Mouse (Mus musculus): ENCODE measurements around the gene Sympk. TPM values are rescaled to one million over a fixed set of nuclear protein-coding genes. Genes with fewer than 3 reads are reported as not detected.
"Not testable (repeated sequence)": the region's sequence is repeated elsewhere in the genome, so short reads cannot be mapped to it uniquely, and the experiment has no call there.

Gene Sympk
- total RNA-seq, 2 experiments from 2014 or later = 56.6 to 59.4 TPM

- peak; percentile 75 for DNase-seq
Observed at GRCm38 (mm10) chr7:19052345-19053135, 28.4 kb downstream of the Sympk start.

DNA sequence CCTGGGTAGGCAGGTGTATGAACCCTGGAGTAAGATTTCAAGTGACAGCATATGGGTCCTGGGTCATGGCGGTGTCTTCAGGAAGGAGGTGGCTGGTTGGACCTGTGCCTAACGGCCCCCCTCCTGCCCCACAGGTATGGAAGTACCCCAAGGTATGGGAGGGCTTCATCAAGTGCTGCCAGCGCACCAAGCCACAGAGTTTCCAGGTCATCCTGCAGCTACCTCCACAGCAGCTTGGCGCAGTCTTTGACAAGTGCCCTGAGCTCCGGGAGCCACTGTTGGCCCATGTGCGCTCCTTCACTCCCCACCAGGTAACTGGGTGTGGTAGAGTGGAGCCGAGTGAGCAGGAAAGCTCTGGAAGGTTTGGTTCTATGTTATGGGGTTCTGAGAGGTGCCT is 29.0 kb downstream of the Sympk start:
- DNase-seq = no peak

DNA sequence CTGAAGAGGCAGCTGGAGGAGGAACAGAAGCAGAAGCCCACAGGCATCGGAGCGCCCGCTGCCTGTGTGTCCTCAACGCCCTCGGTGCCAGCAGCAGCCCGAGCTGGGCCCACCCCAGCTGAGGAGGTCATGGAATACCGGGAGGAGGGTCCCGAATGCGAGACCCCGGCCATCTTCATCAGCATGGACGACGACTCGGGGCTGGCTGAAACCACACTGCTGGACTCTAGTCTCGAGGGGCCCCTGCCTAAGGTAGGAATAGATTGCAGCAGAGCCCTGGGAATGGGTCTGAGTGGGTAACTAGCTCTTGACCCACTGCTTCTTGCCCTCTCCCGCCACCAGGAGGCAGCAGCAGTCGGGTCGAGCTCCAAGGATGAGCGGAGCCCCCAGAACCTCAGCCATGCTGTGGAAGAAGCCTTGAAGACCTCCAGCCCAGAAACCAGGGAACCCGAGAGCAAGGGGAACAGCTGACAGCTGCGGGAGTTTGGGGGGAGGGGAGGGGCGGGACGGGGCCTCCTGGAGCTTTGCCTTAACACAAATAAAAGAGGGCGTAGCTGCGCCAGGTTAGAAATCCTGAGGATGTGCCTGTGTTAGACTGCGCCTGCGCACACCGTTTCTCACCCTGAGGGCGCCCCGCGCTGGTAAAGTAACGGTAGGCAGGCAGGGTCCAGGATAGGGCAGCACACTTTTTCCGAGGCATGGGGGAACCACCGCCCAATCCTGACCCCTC is 30.0 kb downstream of the Sympk start, which contains the start of gene Rsph6a:
TSS of gene Rsph6a (plus strand) at position 644 of the 730 bp plus-strand sequence.
- no peak for DNase-seq

DNA sequence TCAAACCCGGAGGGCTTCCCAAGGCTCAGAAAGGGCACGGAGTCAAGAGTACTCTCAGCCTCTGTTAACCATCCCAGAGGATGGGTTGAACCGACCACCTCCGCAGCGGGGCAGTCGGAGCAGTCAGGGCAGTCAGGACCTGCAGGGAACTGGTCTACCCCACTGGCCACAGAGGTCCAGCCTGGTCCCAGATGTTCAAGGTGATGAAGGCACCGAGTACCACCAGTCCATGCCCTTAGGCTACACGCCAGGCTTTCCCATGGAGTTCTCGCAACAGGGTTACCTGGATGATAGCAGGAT is 30.6 kb downstream of the Sympk start:
- no peak for DNase-seq

DNA sequence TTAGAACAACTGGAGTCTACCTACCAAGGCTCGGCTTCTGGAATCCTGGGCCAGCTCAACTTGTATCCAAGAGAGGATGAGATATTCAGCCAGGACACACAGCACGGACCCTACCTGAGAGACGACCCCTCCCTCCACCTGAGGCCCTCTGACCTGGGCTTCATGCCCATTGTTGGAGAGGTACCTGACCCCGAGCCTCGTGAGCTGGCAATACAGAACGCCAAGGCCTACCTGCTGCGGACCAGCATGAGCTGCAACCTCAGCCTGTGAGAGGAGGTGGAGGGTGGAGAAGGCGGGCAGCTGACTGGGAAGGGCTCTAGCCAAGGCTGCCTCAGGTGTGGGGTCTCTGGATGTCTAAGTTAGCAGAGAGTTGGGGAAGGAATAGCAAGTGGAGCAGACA is 30.9 kb downstream of the Sympk start:
- no peak for DNase-seq

DNA sequence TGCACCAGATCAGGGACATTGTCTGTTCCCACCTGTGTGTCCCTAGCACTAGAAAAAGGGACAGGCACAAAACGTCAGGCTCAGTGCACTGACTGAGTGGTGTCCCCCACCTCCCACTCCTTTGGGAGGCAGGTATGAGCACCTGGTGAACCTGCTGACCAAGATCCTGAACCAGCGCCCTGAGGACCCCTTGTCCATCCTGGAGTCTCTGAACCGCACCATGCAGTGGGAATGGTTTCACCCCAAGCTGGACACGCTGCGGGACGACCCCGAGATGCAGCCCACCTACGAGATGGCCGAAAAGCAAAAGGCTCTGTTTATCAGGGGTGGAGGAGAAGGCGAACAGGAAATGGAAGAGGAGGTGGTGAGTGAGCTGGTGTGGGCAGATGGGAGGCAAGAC is 33.2 kb downstream of the Sympk start:
- no peak for DNase-seq

DNA sequence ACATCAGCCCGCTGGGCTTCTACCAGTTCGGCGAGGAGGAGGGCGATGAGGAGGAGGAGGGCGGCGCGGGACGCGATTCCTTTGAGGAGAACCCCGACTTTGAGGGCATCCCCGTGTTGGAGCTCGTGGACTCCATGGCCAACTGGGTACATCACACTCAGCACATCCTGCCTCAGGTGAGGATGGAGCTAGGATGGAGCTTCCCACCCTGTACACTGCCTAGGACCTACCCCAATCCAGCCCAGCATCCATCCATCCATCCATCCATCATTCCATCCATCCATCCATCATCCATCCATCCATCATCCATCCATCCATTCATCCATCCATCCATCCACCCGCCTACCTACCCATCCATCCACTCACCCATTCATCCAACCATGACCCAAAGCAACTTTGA is 41.7 kb downstream of the Sympk start:
- no peak for DNase-seq

DNA sequence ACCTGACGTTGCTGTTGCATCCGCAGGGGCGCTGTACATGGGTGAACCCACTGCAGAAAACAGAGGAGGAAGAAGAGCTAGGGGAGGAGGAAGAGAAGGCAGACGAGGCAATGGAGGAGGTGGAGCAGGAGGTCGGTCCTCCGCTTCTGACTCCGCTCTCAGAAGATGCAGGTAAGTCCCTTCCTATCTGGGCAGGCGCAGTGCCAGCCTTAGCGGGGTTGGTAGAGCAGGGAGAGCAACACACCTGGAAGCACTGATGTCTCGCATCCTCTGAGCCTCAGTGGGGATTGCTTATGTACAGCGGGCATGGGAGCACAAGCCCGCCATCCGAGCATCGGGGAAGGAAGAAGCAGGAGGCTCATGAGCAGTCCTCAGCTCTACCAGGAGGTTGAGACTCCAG is 42.9 kb downstream of the Sympk start:
- no peak for DNase-seq

DNA sequence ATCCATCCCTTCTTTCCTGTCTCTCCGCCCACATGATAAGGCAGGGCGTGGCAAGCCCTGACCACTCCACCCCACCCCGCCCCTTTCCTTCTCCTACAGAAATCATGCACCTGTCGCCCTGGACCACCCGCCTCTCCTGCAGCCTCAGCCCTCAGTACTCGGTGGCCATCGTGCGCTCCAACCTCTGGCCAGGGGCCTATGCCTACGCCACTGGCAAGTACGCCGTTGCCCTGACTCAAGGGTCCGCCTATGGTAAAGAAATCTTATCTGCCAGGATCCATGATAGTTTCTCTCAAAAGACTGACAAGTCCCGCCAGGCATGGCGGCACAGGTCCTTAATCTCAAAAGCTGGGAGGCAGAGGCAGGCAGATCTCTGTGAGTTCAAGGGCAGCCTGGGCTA is 43.8 kb downstream of the Sympk start:
- DNase-seq = no peak

DNA sequence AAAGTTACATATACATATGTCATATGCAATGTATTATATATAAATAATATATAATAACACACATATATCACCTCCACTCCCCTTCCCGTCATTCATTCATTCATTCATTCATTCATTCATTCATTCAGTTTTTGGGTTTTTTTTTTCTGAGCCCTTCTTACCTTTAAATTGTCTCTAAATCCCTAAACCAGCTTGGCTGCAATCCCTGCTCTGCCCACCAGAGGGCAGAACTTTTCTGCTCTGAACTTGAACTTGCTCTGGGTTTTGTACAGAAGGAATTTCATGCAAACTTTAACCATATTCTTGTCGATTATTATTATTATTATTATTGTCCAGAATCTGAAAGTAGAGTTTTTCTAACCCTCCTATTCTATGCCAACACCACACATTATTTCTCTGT is 44.5 kb downstream of the Sympk start:
- DNase-seq = no peak

DNA sequence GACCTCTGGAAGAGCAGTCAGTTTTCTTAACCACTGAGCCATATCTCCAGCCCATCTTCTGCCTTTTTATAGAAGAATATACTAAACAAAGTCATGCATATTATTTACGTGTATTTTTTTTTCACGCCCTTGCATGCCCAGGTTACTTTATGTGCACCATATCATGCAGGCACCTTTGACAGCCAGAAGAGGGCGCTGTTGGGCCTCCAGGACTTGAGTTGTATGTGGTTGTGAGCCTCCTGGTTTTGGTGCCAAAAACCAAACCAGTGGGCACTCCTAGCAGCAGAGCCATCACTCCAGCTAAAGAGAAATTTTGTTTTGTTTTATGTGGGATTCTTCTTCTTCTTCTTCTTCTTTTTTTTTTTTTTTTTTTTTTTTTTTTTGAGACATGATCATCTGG is 45.3 kb downstream of the Sympk start:
- no peak for DNase-seq

- DNase-seq = not testable (repeated sequence)
Observed at GRCm38 (mm10) chr7:19071024-19071423, 46.8 kb downstream of the Sympk start.

DNA sequence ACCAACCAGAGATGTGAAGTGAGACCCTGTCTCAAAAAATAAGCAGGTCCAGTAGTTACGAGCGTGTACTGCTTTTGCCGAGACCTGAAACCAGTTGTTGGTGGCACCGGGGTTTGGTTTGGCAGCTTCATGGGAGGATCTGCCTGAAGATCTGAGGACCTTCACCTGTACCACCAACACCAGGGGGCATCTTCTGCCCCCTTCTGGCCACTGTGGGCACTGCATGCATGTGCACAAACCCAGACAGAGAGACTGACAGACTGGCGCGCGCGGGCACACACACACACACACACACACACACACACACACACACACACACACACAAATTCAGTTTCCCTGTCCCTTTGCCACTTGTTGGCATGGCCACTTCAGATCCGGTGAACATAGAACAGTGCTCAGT is 49.3 kb downstream of the Sympk start:
- DNase-seq = no peak

- DNase-seq = no peak
Observed at GRCm38 (mm10) chr7:19074494-19074893, 50.3 kb downstream of the Sympk start.

DNA sequence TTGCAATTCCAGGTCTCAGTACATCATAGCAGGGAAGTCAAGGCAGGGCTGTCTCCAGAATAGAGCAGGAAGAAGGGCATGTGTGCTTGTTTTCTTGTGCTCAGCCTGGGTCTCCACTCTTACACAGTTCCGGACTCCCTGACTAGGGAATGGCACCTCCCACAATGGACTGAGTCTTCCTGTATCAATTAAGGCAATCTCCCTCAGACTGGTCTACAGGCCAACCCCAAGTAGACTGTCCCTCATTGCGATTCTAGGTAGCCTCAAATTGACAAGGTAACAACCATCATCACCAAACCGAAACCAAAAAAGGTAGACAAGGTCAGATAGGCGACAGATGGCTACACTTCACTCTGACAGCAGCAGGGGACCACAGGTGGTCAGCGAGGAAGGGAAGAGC is 51.1 kb downstream of the Sympk start:
- no peak for DNase-seq

DNA sequence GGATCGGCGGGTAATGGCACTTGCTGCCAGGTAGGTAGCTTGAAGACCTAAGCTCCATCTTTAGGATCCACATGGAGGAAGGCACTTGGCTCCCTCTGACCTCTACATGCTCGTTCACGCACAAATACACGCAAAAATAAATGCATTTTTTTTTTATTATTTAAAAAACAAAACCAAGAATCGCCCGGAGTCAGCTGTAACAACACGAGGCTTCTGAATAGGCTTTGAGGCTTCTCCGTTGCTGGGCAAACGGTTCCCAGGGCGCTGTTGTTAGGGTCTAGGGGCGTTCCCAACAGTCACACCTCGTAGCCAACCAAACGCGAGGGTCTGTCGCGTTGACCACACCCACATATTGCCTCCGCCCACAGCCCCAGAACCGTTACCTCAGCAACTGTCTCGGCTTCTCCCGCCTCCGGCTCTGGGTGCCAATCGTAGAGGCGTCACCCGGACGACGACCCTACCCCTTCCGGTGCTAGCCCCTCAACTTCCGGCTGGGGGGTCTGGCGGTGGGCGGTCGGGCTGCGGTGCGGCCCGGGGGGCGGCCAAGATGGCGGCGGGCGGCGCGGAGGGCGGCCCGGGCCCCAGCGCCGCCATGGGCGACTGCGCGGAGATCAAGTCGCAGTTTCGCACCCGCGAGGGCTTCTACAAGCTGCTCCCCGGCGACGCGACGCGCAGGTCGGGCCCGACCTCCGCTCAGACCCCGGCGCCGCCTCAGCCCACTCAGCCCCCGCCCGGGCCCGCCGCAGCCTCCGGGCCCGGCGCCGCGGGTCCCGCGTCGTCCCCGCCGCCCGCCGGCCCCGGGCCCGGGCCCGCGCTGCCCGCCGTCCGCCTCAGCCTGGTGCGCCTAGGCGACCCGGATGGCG is 51.8 kb downstream of the Sympk start, which contains the start of gene Dmwd:
TSS of gene Dmwd (plus strand) at position 505 of the 863 bp plus-strand sequence.
- DNase-seq = peak; percentile 95

- DNase-seq = no peak
Observed at GRCm38 (mm10) chr7:19076586-19076991, 52.4 kb downstream of the Sympk start.

GRCm38 (mm10) chr7:19077761-19078160 is 53.6 kb downstream of the Sympk start:
- peak; percentile 41 for DNase-seq

DNA sequence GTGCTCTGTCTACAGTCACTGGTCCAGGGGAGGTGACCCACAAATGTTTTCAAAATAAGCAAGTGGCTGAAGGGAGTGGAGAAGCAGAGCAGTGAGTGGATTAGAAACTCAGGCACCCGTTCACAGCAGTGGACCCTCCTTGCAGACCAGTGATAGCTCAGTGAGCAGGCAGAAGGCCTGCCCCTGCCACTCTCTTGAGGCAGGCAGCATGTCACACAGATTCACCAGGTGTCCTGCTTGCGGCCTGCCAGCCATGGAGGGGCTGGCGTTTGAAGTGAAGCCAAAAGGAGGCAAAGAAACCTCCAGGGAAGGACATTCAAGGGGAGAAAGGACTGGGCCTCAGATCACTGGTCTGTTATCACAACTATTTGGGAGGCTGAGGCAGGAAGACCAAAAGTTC is 54.6 kb downstream of the Sympk start:
- no peak for DNase-seq

DNA sequence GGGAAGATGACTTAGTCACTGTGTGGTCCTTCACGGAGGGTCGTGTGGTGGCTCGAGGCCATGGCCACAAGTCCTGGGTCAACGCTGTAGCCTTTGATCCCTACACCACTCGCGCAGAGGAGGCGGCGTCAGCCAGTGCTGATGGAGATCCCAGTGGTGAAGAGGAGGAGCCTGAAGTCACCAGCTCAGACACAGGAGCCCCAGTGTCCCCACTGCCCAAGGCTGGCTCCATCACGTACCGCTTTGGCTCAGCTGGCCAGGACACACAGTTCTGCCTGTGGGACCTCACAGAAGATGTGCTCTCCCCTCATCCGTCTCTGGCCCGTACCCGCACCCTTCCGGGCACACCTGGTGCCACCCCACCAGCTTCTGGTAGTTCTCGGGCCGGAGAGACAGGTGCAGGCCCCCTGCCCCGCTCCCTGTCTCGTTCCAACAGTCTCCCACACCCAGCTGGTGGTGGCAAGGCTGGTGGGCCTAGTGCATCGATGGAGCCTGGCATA is 56.3 kb downstream of the Sympk start:
- DNase-seq = no peak

DNA sequence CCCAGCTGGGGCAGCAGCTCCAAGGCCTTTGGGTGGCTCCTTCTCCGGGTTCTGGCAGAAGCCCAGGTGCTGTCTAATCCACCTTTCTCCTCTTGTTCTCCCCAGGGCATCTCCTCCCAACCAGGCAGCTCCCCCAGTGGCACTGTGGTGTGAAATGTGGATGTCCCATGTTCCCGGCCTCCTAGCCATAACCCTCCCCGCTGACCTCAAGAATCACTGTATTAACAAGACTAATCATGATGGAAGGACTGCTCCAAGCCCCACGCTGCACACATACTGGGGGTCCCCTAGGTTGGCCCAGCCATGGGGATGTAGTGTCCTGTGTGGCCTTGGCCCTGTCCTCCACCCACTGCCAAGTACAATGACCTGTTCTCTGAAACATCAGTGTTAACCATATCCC is 58.0 kb downstream of the Sympk start:
- no peak for DNase-seq

- peak; percentile 91 for DNase-seq
Observed at GRCm38 (mm10) chr7:19083096-19083495, 58.9 kb downstream of the Sympk start.

GRCm38 (mm10) chr7:19083701-19084100 is 59.5 kb downstream of the Sympk start, which contains the start of gene Dmpk:
TSS of gene Dmpk (plus strand) at chr7:19083849.
- DNase-seq = peak; percentile 65

Data from gastrocnemius, postnatal 25 days (tissue).